Mouse (Mus musculus) heart, postnatal 36 days (tissue): ENCODE results near the gene Cdkl3. TPM values are rescaled to one million over a fixed set of nuclear protein-coding genes. Genes with fewer than 3 reads are reported as not detected.

Experiments used
- DNase-seq, 2 experiments: peaks; one replicate each; pipeline ENCODE4 v3.0.0; 2021 to 2022
- intact Hi-C: fragments of 180-260 bp; cut with DNase I; formaldehyde crosslinking; loops from one replicate; pipeline ENCODE4 v1.15.1; 2025
- total RNA-seq, 2 experiments: library from RNA; stranded (reverse); gene quantifications; 2 replicates each; pipeline ENCODE4 v1.2.3; 2021

Cdkl3 gene
- total RNA-seq, 2 experiments from 2014 or later: 5.5 to 5.7 TPM

GRCm38 (mm10) chr11:52005586-52005985, 1.6 kb downstream of the Cdkl3 start:
- DNase-seq: no peak
- intact Hi-C loops: loop anchor here (2.0 kb wide), 1 partner anchor 91 kb away; no protein-coding TSS in a partner anchor

- DNase-seq: no peak
- intact Hi-C loops: no loop called here
Measured at GRCm38 (mm10) chr11:52011011-52011410, 7.0 kb downstream of the Cdkl3 start.

- intact Hi-C loops: no loop called here
- DNase-seq: no peak
Measured at GRCm38 (mm10) chr11:52011541-52011940, 7.5 kb downstream of the Cdkl3 start.

- intact Hi-C loops: no loop called here
Measured at GRCm38 (mm10) chr11:52018217-52018616, 14.2 kb downstream of the Cdkl3 start.

GRCm38 (mm10) chr11:52032356-52032755, 28.3 kb downstream of the Cdkl3 start:
- no peak for DNase-seq
- intact Hi-C loops: no loop called here

More at GRCm38 (mm10) chr11:52018217-52018616, 14.2 kb downstream of the Cdkl3 start:
- no peak for DNase-seq

GRCm38 (mm10) chr11:52033953-52034352, 29.9 kb downstream of the Cdkl3 start:
- intact Hi-C loops: no loop called here
- DNase-seq: no peak

- no peak for DNase-seq
- intact Hi-C loops: no loop called here
Measured at GRCm38 (mm10) chr11:52035905-52036304, 31.9 kb downstream of the Cdkl3 start.

- intact Hi-C loops: no loop called here
- no peak for DNase-seq
Measured at GRCm38 (mm10) chr11:52037659-52038058, 33.6 kb downstream of the Cdkl3 start.

- no peak for DNase-seq
- intact Hi-C loops: loop anchor here (2.0 kb wide), 1 partner anchor 178 kb away; no protein-coding TSS in a partner anchor
Measured at GRCm38 (mm10) chr11:52043224-52043623, 39.2 kb downstream of the Cdkl3 start.

GRCm38 (mm10) chr11:52044156-52044555, 40.1 kb downstream of the Cdkl3 start:
- intact Hi-C loops: no loop called here
- no peak for DNase-seq

GRCm38 (mm10) chr11:52046446-52047165, 42.6 kb downstream of the Cdkl3 start:
- DNase-seq: peak in 1 of 2 experiments; percentile 8
- intact Hi-C loops: no loop called here

- intact Hi-C loops: no loop called here
- DNase-seq: no peak
Measured at GRCm38 (mm10) chr11:52053371-52053770, 49.4 kb downstream of the Cdkl3 start.

GRCm38 (mm10) chr11:52054728-52055127, 50.7 kb downstream of the Cdkl3 start:
- intact Hi-C loops: no loop called here
- no peak for DNase-seq

GRCm38 (mm10) chr11:52056198-52056597, 52.2 kb downstream of the Cdkl3 start:
- no peak for DNase-seq
- intact Hi-C loops: no loop called here

GRCm38 (mm10) chr11:52059001-52059400, 55.0 kb downstream of the Cdkl3 start:
- intact Hi-C loops: no loop called here

GRCm38 (mm10) chr11:52060315-52060714, 56.3 kb downstream of the Cdkl3 start:
- intact Hi-C loops: loop anchor here (5.0 kb wide), 1 partner anchor 62 kb away; no protein-coding TSS in a partner anchor

More at GRCm38 (mm10) chr11:52059001-52059400, 55.0 kb downstream of the Cdkl3 start:
- no peak for DNase-seq

GRCm38 (mm10) chr11:52062406-52062805, 58.4 kb downstream of the Cdkl3 start:
- intact Hi-C loops: loop anchor here (5.0 kb wide), 1 partner anchor 60 kb away; no protein-coding TSS in a partner anchor
- no peak for DNase-seq

More at GRCm38 (mm10) chr11:52060315-52060714, 56.3 kb downstream of the Cdkl3 start:
- DNase-seq: no peak

GRCm38 (mm10) chr11:52064398-52064797, 60.4 kb downstream of the Cdkl3 start:
- intact Hi-C loops: loop anchor here (5.0 kb wide), 1 partner anchor 58 kb away; no protein-coding TSS in a partner anchor

GRCm38 (mm10) chr11:52065841-52066240, 61.8 kb downstream of the Cdkl3 start:
- intact Hi-C loops: no loop called here
- DNase-seq: no peak

More at GRCm38 (mm10) chr11:52064398-52064797, 60.4 kb downstream of the Cdkl3 start:
- DNase-seq: no peak

- peak in 1 of 2 experiments; percentile 17 for DNase-seq
- intact Hi-C loops: no loop called here
Measured at GRCm38 (mm10) chr11:52071768-52072167, 67.7 kb downstream of the Cdkl3 start.

GRCm38 (mm10) chr11:52073528-52074170, 69.6 kb downstream of the Cdkl3 start:
- DNase-seq: no peak
- intact Hi-C loops: no loop called here
